Mouse (Mus musculus): Measurements from ENCODE around the gene Amd1.

Gene Amd1

DNA sequence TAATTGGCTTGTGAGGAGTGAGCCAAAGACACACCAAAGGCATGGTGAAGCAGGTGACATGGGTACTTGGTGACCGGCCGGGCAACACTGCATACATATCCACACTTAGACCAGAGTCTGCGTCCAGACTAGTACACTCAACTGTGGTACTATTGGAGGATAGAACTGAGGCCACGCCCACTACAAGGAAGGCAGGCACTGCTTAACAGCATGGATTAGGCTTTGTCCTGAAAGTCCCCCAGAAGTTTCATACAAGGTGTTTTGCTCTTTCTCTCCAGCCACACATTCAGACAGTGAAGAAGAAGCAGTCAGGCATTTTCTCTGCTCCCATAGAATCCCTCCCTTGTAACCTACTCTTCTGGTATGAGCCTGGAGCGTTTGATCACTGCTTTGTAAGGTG is 45.3 kb downstream of the Amd1 start:
- DNase-seq (ENCODE audit: low spot score in 2 of 2), result peak; percentile 48 to 73

- DNase-seq (ENCODE audit: low spot score in 2 of 2), result no peak
Observed at GRCm38 (mm10) chr10:40250969-40251368, 51.0 kb downstream of the Amd1 start.

DNA sequence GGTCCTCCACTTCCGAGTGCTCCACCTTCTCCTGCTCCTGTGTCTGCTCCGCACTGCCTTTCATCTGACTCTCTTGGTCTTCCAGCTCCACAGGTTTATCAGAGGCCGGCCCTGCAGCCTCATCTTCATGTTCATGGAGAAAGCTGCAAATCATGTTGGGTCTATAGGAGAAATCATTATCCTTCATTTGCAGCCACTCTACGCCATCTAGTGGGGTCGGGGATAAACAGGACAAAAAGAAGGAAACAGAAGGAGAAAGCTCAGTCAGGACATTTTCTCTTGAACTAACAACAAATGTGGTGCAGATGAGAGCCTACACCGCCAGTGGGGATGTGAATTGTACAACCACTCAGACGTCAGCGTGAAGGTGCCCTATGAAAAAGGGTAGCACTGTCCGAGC is 52.4 kb downstream of the Amd1 start:
- no peak for DNase-seq (ENCODE audit: low spot score in 2 of 2)

GRCm38 (mm10) chr10:40247166-40247716 is 54.7 kb downstream of the Amd1 start:
- peak in 1 of 2 experiments; percentile 16 for DNase-seq (ENCODE audit: low spot score in 2 of 2)

GRCm38 (mm10) chr10:40246374-40247165 is 55.4 kb downstream of the Amd1 start, which contains the start of gene Rpf2:
TSS of gene Rpf2 (minus strand) at chr10:40247036.
- DNase-seq (ENCODE audit: low spot score in 2 of 2), result peak; percentile 59 to 86

GRCm38 (mm10) chr10:40237826-40238225 is 64.2 kb downstream of the Amd1 start:
- no peak for DNase-seq (ENCODE audit: low spot score in 2 of 2)
